Mouse (Mus musculus): ENCODE results near the gene Xrcc6. TPM values are rescaled to one million over a fixed set of nuclear protein-coding genes. Genes with fewer than 3 reads are reported as not detected.

Gene Xrcc6
- polyA plus RNA-seq, 1 experiment from 2014 or later: 50.2 TPM

DNA sequence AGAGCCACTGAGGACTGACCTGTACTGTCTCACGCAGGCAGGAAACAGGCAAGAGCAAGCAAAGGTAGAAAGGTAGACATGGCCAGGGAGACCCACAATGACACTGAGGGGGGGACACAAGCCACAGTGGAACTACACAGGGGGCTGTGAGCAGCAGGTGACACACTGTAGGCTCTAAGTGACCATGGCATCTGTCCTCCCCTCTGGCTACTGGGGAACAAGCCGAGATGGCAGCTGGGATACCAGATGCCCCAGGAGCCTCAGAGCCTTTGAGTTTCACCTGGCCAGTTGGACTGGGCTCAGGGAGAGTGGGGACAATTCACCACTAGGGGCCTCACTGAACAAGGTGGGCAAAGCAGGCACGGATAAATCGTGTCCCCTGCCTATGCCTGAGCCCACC, 35.3 kb upstream of the Xrcc6 start:
- WGBS (ENCODE audit: insufficient replicate concordance): 82% methylated on average over 4 of the region's 4 CpGs
- H3K4me2 ChIP-seq: no peak overlapping the region
- no peak overlapping the region for H3K4me3 ChIP-seq (replicated peaks)
- H3K9ac ChIP-seq: no peak overlapping the region
- no peak for ATAC-seq (ENCODE audit: insufficient read depth)
- no peaks in the 10 kb centered on the region for H3K9me3 ChIP-seq (replicated peaks)
- no peaks in the 10 kb centered on the region for H3K27me3 ChIP-seq
- H3K36me3 ChIP-seq (replicated peaks): peaks cover 39% of the 10 kb centered on the region
- no peak overlapping the region for H3K27ac ChIP-seq (replicated peaks)
- peaks cover 8% of the 10 kb centered on the region for H3K4me1 ChIP-seq (replicated peaks)

DNA sequence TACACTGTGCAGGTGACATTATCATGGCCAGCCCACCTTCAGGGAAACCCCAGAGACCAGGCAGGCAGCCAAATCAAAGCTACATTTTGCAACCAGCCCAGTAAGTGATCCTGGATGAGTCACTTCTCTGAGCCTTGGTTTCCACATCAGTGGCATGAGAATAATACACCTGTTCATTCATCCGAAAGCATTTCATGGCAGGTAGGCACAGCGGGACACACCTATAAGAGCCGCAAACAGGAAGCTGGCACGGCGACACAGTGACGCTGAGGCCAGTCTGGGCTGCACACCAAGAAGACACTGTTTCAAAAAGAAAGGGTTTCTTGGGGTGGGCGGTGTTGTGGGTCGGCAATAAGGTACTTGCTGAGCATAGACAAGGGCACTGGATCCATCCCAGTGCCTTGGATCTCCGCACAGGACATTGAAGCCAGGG, 33.5 kb upstream of the Xrcc6 start:
- Histone ChIP-seq H3K27me3 (no peaks in the 10 kb centered on the region), H3K4me1 (replicated peaks) (peaks cover 9% of the 10 kb centered on the region), H3K9ac (no peak overlapping the region), H3K27ac (replicated peaks) (no peak overlapping the region), H3K36me3 (replicated peaks) (peaks cover 40% of the 10 kb centered on the region), H3K9me3 (replicated peaks) (no peaks in the 10 kb centered on the region), H3K4me3 (replicated peaks) (no peak overlapping the region), H3K4me2 (no peak overlapping the region)
- ATAC-seq (ENCODE audit: insufficient read depth): no peak
- WGBS (ENCODE audit: insufficient replicate concordance): 86% methylated on average over 9 of the region's 9 CpGs

DNA sequence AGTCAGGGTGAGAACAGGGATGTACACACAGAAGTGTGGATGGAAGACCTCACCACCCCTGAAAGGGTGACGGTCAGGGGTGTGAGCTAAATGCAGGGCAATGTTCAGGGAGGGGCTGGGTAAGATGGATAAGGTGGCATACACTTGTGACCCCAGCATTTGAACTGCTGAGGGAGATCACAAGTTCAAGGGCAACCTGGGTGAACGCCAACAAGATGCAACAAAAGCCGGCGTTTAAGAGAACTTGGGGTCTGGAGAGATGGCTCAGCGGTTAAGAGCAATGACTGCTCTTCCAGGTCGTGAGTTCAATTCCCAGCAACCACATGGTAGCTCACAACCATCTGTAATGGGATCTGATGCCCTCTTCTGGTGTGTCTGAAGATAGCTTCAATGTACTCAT, 32.9 kb upstream of the Xrcc6 start:
- no peak for ATAC-seq (ENCODE audit: insufficient read depth)
- Histone ChIP-seq H3K27me3 (no peaks in the 10 kb centered on the region), H3K9ac (no peak overlapping the region), H3K4me2 (no peak overlapping the region), H3K4me3 (replicated peaks) (no peak overlapping the region), H3K4me1 (replicated peaks) (peaks cover 14% of the 10 kb centered on the region), H3K9me3 (replicated peaks) (no peaks in the 10 kb centered on the region), H3K36me3 (replicated peaks) (peaks cover 40% of the 10 kb centered on the region), H3K27ac (replicated peaks) (no peak overlapping the region)
- WGBS (ENCODE audit: insufficient replicate concordance): 81% methylated on average over 6 of the region's 6 CpGs

DNA sequence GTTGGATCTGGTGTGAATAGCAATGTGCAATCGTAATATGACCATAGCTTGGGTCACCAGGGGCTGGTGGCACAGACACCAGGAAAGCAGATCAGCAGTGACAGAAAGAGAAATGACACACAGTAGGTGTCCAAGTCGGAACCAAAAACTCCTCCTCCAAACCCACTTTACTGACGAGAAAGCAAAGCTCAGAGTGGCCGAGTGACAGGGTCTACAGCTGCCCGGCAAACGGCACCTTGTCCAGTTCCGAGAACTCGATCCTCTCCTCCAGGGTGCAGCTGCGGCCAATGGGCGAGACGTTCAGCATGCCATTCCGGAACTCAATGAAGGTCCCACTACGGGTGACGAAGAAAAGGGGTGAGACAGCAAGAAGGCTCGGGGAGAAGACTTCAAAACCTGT, 32.2 kb upstream of the Xrcc6 start:
- H3K4me1 ChIP-seq (replicated peaks): peaks cover 21% of the 10 kb centered on the region
- no peak overlapping the region for H3K4me2 ChIP-seq
- H3K27me3 ChIP-seq: no peaks in the 10 kb centered on the region
- 84% methylated on average over 15 of the region's 15 CpGs for WGBS (ENCODE audit: insufficient replicate concordance)
- no peaks in the 10 kb centered on the region for H3K9me3 ChIP-seq (replicated peaks)
- ATAC-seq (ENCODE audit: insufficient read depth): no peak
- H3K4me3 ChIP-seq (replicated peaks): no peak overlapping the region
- H3K9ac ChIP-seq: no peak overlapping the region
- no peak overlapping the region for H3K27ac ChIP-seq (replicated peaks)
- peaks cover 40% of the 10 kb centered on the region for H3K36me3 ChIP-seq (replicated peaks)

DNA sequence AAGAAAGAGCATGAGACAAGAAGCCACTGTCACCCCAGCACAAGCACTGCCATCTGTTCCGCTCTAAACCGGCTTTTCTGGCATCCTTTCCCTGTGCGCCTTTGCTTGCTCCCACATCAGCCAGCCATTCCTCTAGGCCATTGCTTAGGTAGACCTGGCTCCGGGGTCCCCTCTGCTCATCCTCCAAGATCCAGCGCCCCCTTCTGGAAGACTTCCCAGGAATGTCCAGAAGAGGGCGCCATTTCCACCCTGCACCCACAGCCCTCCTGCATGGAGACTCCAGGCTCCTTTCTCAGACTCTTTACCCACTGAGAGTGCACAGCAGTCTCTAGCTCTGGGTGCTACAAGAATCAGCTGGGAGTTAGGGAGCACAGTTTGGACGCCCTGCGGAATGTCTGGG, 31.2 kb upstream of the Xrcc6 start:
- peaks cover 33% of the 10 kb centered on the region for H3K36me3 ChIP-seq (replicated peaks)
- no peak overlapping the region for H3K4me3 ChIP-seq (replicated peaks)
- no peak for ATAC-seq (ENCODE audit: insufficient read depth)
- H3K9me3 ChIP-seq (replicated peaks): no peaks in the 10 kb centered on the region
- H3K4me2 ChIP-seq: no peak overlapping the region
- H3K27me3 ChIP-seq: no peaks in the 10 kb centered on the region
- H3K4me1 ChIP-seq (replicated peaks): peaks cover 29% of the 10 kb centered on the region
- no peak overlapping the region for H3K27ac ChIP-seq (replicated peaks)
- H3K9ac ChIP-seq: no peak overlapping the region
- WGBS (ENCODE audit: insufficient replicate concordance): 59% methylated on average over 8 of the region's 8 CpGs

DNA sequence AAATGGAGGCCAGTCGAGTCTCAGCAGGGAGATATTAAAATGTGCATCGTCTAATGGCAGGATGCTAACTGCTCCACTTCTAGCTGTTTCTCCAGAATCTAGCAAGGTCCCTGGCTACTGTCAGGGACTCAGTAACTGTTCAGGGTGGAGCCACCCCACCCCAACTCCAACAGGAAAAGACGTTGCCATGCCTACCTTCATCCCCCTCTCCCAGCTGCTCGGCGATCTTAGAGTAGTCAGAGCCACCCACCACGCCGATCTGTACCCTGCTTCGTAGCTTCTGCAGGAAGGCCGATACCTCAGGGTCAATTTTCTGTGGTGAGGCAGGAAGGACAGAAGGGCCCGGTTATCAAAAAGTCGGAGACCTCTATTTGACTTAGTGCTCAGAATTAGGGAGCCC, 30.0 kb upstream of the Xrcc6 start:
- no peak for ATAC-seq (ENCODE audit: insufficient read depth)
- H3K4me3 ChIP-seq (replicated peaks): no peak overlapping the region
- no peak overlapping the region for H3K9ac ChIP-seq
- H3K36me3 ChIP-seq (replicated peaks): peaks cover 27% of the 10 kb centered on the region; the same call in 1 of the 2 replicates
- no peaks in the 10 kb centered on the region for H3K27me3 ChIP-seq
- no peaks in the 10 kb centered on the region for H3K9me3 ChIP-seq (replicated peaks)
- H3K27ac ChIP-seq (replicated peaks): no peak overlapping the region
- WGBS (ENCODE audit: insufficient replicate concordance): 70% methylated on average over 11 of the region's 11 CpGs
- H3K4me2 ChIP-seq: no peak overlapping the region
- peaks cover 31% of the 10 kb centered on the region for H3K4me1 ChIP-seq (replicated peaks)

DNA sequence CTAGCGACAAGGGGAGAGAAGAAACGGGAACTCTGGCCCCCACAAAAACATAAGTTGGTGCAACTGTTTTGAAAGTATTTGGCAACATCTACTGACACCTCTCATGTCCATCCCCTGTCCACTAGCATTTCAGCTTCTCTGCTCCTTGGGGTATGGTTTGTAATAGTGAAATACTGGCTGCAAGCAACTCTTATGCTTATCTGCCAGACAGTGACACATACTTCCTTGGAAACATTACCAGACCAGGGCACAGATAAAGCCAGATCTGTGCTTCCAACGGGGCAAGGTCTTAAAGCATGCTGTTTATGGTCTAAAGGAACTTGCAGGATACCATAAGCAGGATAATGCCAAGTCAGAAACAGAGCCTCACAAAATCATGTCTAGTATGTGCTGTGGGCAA, 28.7 kb upstream of the Xrcc6 start:
- H3K4me2 ChIP-seq: no peak overlapping the region; the same call in 1 of the 2 replicates
- peak overlapping the region; percentile 48 for H3K27ac ChIP-seq (replicated peaks)
- H3K4me1 ChIP-seq (replicated peaks): peaks cover 31% of the 10 kb centered on the region
- H3K4me3 ChIP-seq (replicated peaks): no peak overlapping the region
- no peaks in the 10 kb centered on the region for H3K27me3 ChIP-seq
- H3K36me3 ChIP-seq (replicated peaks): peaks cover 22% of the 10 kb centered on the region; the same call in 1 of the 2 replicates
- ATAC-seq (ENCODE audit: insufficient read depth): no peak
- no peaks in the 10 kb centered on the region for H3K9me3 ChIP-seq (replicated peaks)
- 62% methylated on average over 3 of the region's 3 CpGs for WGBS (ENCODE audit: insufficient replicate concordance)
- H3K9ac ChIP-seq: no peak overlapping the region

DNA sequence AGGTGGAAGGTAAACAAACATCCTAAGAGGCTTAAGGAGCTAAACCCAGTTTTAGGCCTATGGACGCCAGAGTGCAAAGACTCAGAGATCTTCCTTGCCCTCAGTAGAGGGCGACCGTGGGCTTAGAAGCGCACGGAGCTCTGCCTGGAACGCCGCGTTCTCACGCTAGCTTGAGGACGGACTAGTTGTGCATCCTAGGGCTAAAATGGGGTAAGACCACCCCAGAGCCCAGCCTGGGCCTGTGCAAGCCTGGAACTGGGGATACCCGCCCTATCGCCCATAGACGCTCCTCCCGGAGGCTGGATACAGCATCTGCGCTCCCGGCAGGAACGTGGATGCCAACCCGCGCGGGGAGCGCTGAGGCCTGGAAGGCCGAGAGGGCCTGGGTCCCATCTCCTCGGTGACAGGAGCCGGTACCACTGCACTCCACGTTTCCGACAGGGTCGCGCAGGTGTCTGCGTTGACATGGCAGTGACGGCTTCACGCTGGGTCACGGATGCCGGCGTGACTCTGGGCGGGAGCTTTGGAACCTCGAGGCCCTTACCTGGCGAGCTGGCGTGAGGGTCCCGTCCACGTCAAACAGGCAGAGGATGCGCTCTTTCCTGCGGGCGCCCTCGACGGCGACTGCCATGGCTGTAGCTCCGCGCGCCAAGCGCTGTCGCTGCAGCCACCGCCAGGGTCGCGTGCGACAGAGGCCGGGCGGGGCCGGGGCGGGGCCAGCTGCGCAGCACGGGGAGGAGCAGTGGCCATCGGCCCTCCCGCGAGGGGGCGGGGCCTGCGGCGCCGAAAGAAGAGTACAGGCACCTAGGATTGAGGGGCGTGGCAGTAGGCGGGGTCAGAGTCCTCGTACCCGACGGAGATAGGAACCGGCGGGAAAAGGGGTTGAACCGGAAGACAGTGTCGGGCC, 27.2 kb upstream of the Xrcc6 start, which contains the start of gene Pmm1:
Gene Pmm1, minus strand, starts transcription at position 760 of the 907 bp plus-strand sequence.
- Histone ChIP-seq H3K27me3 (no peaks in the 10 kb centered on the region), H3K4me2 (peak within 1 kb of the TSS; percentile 100), H3K36me3 (replicated peaks) (0 out of 2 replicates have a peak, but pooled peaks cover 11% of the 10 kb centered on the region), H3K9ac (peak within 1 kb of the TSS; percentile 80), H3K9me3 (replicated peaks) (no peaks in the 10 kb centered on the region), H3K4me3 (replicated peaks) (peak within 1 kb of the TSS; percentile 78), H3K27ac (replicated peaks) (peak within 1 kb of the TSS; percentile 81), H3K4me1 (replicated peaks) (peaks cover 36% of the 10 kb centered on the region)
- peak; percentile 97 for ATAC-seq (ENCODE audit: insufficient read depth)
- under 1% methylated on average over 77 of the region's 77 CpGs for WGBS (ENCODE audit: insufficient replicate concordance)

DNA sequence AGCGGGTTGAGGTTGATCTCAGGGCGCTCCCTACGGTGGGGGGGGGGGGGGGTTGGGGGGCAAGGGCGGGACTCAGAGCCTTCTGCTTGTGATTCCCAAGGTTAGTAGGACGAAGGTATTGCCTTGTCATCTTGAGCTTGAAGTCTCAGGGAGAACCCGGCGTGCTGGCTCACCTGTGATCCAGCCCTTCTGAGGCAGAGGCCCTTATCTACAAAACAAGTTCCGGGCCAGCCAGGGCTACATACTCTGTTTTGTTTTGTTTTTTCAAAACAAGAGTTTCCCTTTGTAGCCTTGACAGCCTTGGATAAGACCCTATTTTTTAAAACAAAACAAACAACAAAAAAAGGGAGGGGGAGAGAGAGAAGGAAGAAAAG, 26.6 kb upstream of the Xrcc6 start:
- WGBS (ENCODE audit: insufficient replicate concordance): 2% methylated on average over 8 of the region's 8 CpGs
- Histone ChIP-seq H3K27ac (replicated peaks) (peak overlapping the region; percentile 79), H3K4me2 (peak overlapping the region; percentile 100), H3K4me3 (replicated peaks) (peak overlapping the region; percentile 78), H3K9ac (peak overlapping the region; percentile 32; the same call in 1 of the 2 replicates), H3K27me3 (no peaks in the 10 kb centered on the region; the same call in 1 of the 2 replicates), H3K9me3 (replicated peaks) (no peaks in the 10 kb centered on the region), H3K4me1 (replicated peaks) (peaks cover 36% of the 10 kb centered on the region), H3K36me3 (replicated peaks) (0 out of 2 replicates have a peak, but pooled peaks cover 5% of the 10 kb centered on the region)
- peak; percentile 71 for ATAC-seq (ENCODE audit: insufficient read depth)

DNA sequence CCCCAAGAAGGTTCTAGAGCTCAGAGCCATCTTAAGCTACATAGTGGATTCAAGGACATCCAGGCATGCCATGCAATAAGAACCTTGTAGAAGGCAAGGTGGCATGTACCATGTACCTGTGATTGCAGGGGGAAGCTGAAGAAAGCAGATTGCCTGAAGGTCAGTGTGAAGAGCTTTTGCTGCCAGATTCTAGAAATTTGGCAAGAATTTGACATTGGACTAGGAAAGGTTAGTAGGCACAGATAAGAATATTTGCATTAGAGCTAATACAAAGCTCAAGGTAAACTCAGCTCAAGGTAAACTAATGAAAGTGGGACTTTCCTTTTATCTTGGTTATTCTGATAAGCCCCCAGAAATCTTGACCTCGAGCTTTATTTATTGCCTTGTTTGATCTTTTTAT, 23.4 kb upstream of the Xrcc6 start:
- H3K9ac ChIP-seq: no peak overlapping the region
- no peak for ATAC-seq (ENCODE audit: insufficient read depth)
- H3K9me3 ChIP-seq (replicated peaks): no peaks in the 10 kb centered on the region
- WGBS (ENCODE audit: insufficient replicate concordance): 28% methylated on average over 1 of the region's 1 CpGs
- no peak overlapping the region for H3K27ac ChIP-seq (replicated peaks)
- H3K27me3 ChIP-seq: no peaks in the 10 kb centered on the region; the same call in 1 of the 2 replicates
- peaks cover 40% of the 10 kb centered on the region for H3K4me1 ChIP-seq (replicated peaks)
- H3K4me2 ChIP-seq: no peak overlapping the region
- no peak overlapping the region for H3K4me3 ChIP-seq (replicated peaks)
- no peaks in the 10 kb centered on the region for H3K36me3 ChIP-seq (replicated peaks)

DNA sequence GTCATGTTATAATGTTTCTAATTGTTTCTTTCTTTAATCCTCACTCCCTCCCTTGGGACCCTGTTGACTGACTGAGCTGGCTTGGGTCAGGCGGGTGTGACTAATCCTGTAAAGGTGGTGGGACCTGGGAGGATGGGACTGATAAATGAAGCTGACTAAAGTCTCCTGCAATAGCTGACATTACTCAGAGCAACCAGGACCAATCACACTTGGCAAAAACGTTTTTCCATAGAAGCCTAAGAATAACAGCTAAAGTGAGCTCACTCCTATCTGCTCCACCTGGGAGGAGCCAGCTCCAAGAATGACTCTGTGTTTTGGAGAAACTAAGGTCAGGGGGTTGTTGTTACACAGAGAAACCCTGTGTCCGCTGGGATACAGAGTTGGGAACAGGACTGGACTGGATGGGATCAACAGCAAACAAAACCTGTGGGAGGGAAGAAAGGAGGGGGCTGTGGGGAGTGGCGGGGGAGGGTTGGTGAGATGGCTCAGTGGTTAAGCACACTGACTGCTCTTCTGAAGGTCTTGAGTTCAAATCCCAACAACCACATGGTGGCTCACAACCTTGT, 22.6 kb upstream of the Xrcc6 start:
- H3K4me2 ChIP-seq: no peak overlapping the region
- ATAC-seq (ENCODE audit: insufficient read depth): no peak
- H3K4me3 ChIP-seq (replicated peaks): no peak overlapping the region
- 54% methylated on average over 4 of the region's 4 CpGs for WGBS (ENCODE audit: insufficient replicate concordance)
- H3K36me3 ChIP-seq (replicated peaks): no peaks in the 10 kb centered on the region
- H3K4me1 ChIP-seq (replicated peaks): peaks cover 39% of the 10 kb centered on the region
- no peak overlapping the region for H3K27ac ChIP-seq (replicated peaks)
- H3K9ac ChIP-seq: no peak overlapping the region
- H3K9me3 ChIP-seq (replicated peaks): no peaks in the 10 kb centered on the region
- no peaks in the 10 kb centered on the region; the same call in 1 of the 2 replicates for H3K27me3 ChIP-seq
